Mouse (Mus musculus) lung, postnatal 25 days (tissue): ENCODE data around the gene Hdac10.

Source experiments
- DNase-seq: peaks from one replicate; pipeline ENCODE4 v3.0.0; 2022; ENCODE audit warnings: low spot score

Gene Hdac10

GRCm38 (mm10) chr15:89074613-89075477, 53.7 kb downstream of the Hdac10 start, which contains the start of gene Trabd:
TSS of gene Trabd (plus strand) at chr15:89075124.
- no peak for DNase-seq

DNA sequence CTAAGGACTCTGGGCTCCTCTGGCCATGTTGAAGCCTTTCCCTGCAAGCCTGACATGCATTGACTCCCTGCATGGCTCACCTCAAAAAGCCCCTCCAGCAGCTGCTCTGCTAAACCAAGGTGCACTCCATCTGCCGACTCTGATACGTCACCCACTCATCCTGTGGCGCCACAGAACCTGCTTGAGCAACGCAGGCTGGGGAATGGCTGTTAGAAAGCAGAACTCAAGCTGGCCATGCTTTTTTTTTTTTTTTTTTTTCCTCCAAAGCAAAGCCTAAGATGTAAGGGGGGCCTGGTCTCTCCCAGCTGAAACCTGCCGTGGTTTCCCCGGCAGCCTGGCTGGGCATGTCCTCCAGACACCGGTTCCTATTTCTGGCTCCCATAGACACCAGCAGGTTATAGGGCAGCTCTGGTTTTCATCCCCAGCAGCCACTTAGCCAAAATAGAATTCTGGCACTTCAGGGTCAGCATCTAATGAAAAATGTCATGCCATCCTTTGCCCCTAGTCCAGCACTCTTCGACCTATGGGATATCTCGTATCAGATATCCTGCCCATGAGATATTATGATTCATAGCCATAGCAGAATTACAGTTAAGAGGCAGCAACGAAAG, 54.4 kb downstream of the Hdac10 start:
- no peak for DNase-seq
